8 mouse cellular contexts compared by ENCODE assay signal in genomic region chr13:49213531-49213932, GRCm38 (mm10). TPM values are rescaled to one million over a fixed set of nuclear protein-coding genes. Genes with fewer than 3 reads are reported as not detected.
DNase-seq lines count a peak whose midpoint lies in the region; ATAC-seq and TF ChIP-seq lines count a peak whose summit lies in the region.

No protein-coding gene starts in this region.

- H3K27me3 ChIP-seq in small intestine, adult 2 months (ENCODE audit: control insufficient read depth, insufficient read depth, low read length), result no peaks in the 10 kb centered on the region

- peak overlapping the region; percentile 84 for H3K4me3 ChIP-seq in gastrocnemius, adult 2 months
- H3K4me3 ChIP-seq in small intestine, adult 2 months (ENCODE audit: low read depth, low read length), result no peak overlapping the region

- ATAC-seq in inflammation-experienced regulatory T-cells, adult 6 months, result peak; percentile 58

- peaks cover 14% of the 10 kb centered on the region for H3K4me1 ChIP-seq in small intestine, adult 2 months (ENCODE audit: control insufficient read depth, insufficient read depth, insufficient read length, low read length)

- 56% methylated on average over 4 of the region's 4 CpGs for WGBS in small intestine, adult 2 months

- TF ChIP-seq CTCF in gastrocnemius, adult 2 months (IDR thresholded peaks at IDR 0.05), result no peak
- TF ChIP-seq CTCF in small intestine, adult 2 months (IDR thresholded peaks at IDR 0.05; ENCODE audit: extremely low read depth, insufficient read length, insufficient replicate concordance, low read depth, low read length), result no peak

- H3K36me3 ChIP-seq in small intestine, adult 2 months (ENCODE audit: control insufficient read depth, insufficient read depth, low read length), result no peaks in the 10 kb centered on the region

- intact Hi-C loops in gastrocnemius, adult 2 months (cut with DNase I), result no loop called here

- peak; percentile 72 for DNase-seq in gastrocnemius, adult 2 months
- no peak for DNase-seq in gastrocnemius, postnatal 10 days
- DNase-seq in urinary bladder, adult 18-20 months (ENCODE audit: low spot score in 2 of 2), result peak; percentile 50 to 59
- DNase-seq in urinary bladder, postnatal 4 days (ENCODE audit: low spot score in 2 of 2), result no peak
- DNase-seq in cerebellum, postnatal 36 days, result peak; percentile 65 to 75
- DNase-seq in retina, postnatal 1 day, result no peak

- TF ChIP-seq POLR2A in small intestine, adult 2 months (IDR thresholded peaks at IDR 0.05; ENCODE audit: low read depth, low read length), result no peak

- peak overlapping the region; percentile 97 for H3K27ac ChIP-seq in gastrocnemius, adult 2 months
- H3K27ac ChIP-seq in small intestine, adult 2 months (ENCODE audit: insufficient read depth, low read depth, low read length), result peak overlapping the region; percentile 38; the same call in 1 of the 2 replicates

RNA-seq across cellular contexts. Expression of gene Card19, which starts 2.3 kb away (rescaled TPM):
- 100 to 1,000 TPM; 113 to 123 TPM for total RNA-seq in gastrocnemius, adult 2 months (2021)
- total RNA-seq in gastrocnemius, postnatal 10 days (2021), result 10 to 100 TPM; 49.9 to 62.0 TPM
- polyA plus RNA-seq in inflammation-experienced regulatory T-cells, adult 6 months (2017; shearing (Covaris generic)), result 10 to 100 TPM; 58.3 to 83.2 (median 61.4) TPM
- polyA plus RNA-seq in small intestine, adult 2 months (2012; rRNA removed), result 107 and 237 TPM in 2 replicates

RNA-seq across cellular contexts. Expression of gene Ninj1, which starts 26.2 kb away (rescaled TPM):
- 10 to 100 TPM; 17.2 to 18.7 TPM for total RNA-seq in gastrocnemius, adult 2 months (2021)
- total RNA-seq in gastrocnemius, postnatal 10 days (2021), result 10 to 100 TPM; 15.0 to 16.2 TPM
- polyA plus RNA-seq in inflammation-experienced regulatory T-cells, adult 6 months (2017; shearing (Covaris generic)), result 10 to 100 TPM; 19.6 to 30.9 (median 29.4) TPM
- polyA plus RNA-seq in small intestine, adult 2 months (2012; rRNA removed), result 53.6 and 84.7 TPM in 2 replicates

RNA-seq across cellular contexts. Expression of gene Susd3, which starts 35.0 kb away (rescaled TPM):
- under 1 TPM in 1 of 2 experiments, not detected in 1; 0.97 TPM for total RNA-seq in gastrocnemius, adult 2 months (2021)
- 1 to 10 TPM in 1 of 2 experiments, under 1 TPM in 1; 0.47 to 1.0 TPM for total RNA-seq in gastrocnemius, postnatal 10 days (2021)
- polyA plus RNA-seq in inflammation-experienced regulatory T-cells, adult 6 months (2017; shearing (Covaris generic)), result 10 to 100 TPM; 62.0 to 95.1 (median 90.5) TPM
- 3.2 and 5.1 TPM in 2 replicates for polyA plus RNA-seq in small intestine, adult 2 months (2012; rRNA removed)

Comparison
In these comparisons a context has a peak if more than half of its experiments do, and no peak if none do; other contexts are left out.
1. DNase-seq: peak in gastrocnemius, adult 2 months (single experiment), urinary bladder, adult 18-20 months (2 of 2) and cerebellum, postnatal 36 days (2 of 2); none in gastrocnemius, postnatal 10 days (single experiment), urinary bladder, postnatal 4 days (0 of 2) and retina, postnatal 1 day (single experiment).